Mouse (Mus musculus): Measurements from ENCODE around the gene Olfr299. TPM values are rescaled to one million over a fixed set of nuclear protein-coding genes. Genes with fewer than 3 reads are reported as not detected.

Gene Olfr299
- not detected for total RNA-seq (2022)

GRCm38 (mm10) chr7:86459621-86460020 is at the start of gene Olfr299:
Gene Olfr299 (plus strand): TSS chr7:86459921.
- no peak for DNase-seq (ENCODE audit: low spot score in 2 of 2)

DNA sequence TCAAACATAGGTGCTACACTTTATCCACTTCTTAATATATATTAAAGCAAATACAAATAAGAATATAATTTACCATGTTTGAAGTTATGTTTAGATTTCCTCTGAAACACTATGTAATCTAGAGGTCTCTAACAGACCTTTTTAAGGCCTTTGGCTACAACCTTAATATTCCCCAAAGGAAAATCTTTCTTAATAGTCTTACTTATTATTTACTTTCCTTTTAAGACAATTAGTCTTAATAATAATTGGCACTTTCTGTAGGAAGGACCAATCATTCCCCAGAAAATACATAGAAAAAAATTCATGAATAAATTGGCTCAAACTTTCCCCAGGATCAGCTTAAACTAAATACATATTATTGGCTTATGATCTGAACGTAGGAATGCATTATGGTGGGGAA is 32.7 kb downstream of the Olfr299 start, which contains the start of gene Olfr298:
Olfr298 (minus strand) TSS at position 101 of the 400 bp plus-strand sequence.
- no peak for DNase-seq (ENCODE audit: low spot score in 2 of 2)

Other genes starting within 250 kb of the Olfr299 start
- not detected for gene Vmn2r76, start 213.6 kb upstream of the Olfr299 start, total RNA-seq (2022)
- not detected for gene Olfr310, start 182.7 kb upstream of the Olfr299 start, total RNA-seq (2022)
- gene Olfr309, start 146.2 kb upstream of the Olfr299 start, total RNA-seq (2022), result not detected
- gene Olfr308, start 134.3 kb upstream of the Olfr299 start, total RNA-seq (2022), result not detected
- gene Olfr307, start 122.3 kb upstream of the Olfr299 start, total RNA-seq (2022), result not detected
- gene Olfr305, start 93.0 kb upstream of the Olfr299 start, total RNA-seq (2022), result not detected
- gene Olfr304, start 73.3 kb upstream of the Olfr299 start, total RNA-seq (2022), result not detected
- gene Olfr303, start 62.1 kb upstream of the Olfr299 start, total RNA-seq (2022), result not detected
- gene Olfr301, start 56.1 kb upstream of the Olfr299 start, total RNA-seq (2022), result not detected
- gene Olfr298, start 32.6 kb downstream of the Olfr299 start, total RNA-seq (2022), result not detected
- not detected for gene Olfr297, start 60.0 kb downstream of the Olfr299 start, total RNA-seq (2022)
- gene Olfr295, start 123.9 kb downstream of the Olfr299 start, total RNA-seq (2022), result not detected
- gene Olfr294, start 156.7 kb downstream of the Olfr299 start, total RNA-seq (2022), result not detected
- gene Olfr293, start 189.1 kb downstream of the Olfr299 start, total RNA-seq (2022), result not detected
- not detected for gene Olfr292, start 228.4 kb downstream of the Olfr299 start, total RNA-seq (2022)

All from left cerebral cortex, adult 8-10 months (tissue).